ENCODE assay signal across 12 mouse cellular contexts in the genomic region with DNA sequence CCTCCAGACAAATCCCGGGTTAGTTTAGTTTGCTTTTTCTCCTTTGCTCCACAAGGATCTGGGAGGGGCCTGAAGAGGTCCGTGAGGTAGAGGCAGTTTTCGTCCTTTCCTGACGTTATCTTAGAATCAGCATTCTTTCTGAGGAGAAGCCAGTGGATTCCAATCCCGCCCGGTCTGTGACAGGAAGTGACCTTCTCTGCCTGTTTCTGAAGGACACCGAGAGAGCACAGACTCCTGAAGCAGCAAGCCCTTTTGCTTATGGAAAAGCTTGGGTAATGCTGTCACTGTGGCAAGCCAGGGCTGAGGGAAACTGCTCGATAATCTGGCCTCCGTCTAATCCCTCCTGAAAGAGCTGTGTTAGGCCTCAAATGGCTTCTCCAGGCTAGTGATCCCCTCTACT.
DNase-seq lines count a peak whose midpoint lies in the region; ATAC-seq and TF ChIP-seq lines count a peak whose summit lies in the region.
"Had no signal": no experiment of that assay in that cellular context is flagged by ENCODE, and none has a peak within 500 bp of the region (broad histone marks: within the 10 kb centered on the region; RNA-seq: fewer than 3 reads in every experiment).

No protein-coding gene starts in this region.

- no peak overlapping the region for H3K4me2 ChIP-seq in liver, postnatal 0 days (ENCODE audit: low read depth, low read length)
- H3K4me2 ChIP-seq in liver, embryonic 12.5 days = no peak overlapping the region
- no peak overlapping the region for H3K4me2 ChIP-seq in midbrain, postnatal 0 days (ENCODE audit: low read depth, low read length, poor library complexity, severe bottlenecking)
- no peak overlapping the region for H3K4me2 ChIP-seq in midbrain, embryonic 15.5 days
- H3K4me2 ChIP-seq: hindbrain, embryonic 15.5 days; neural tube, embryonic 12.5 days had no signal

- TF ChIP-seq POLR2A in small intestine, adult 2 months (IDR thresholded peaks at IDR 0.05; ENCODE audit: low read depth, low read length) = no peak

- ATAC-seq in liver, postnatal 0 days = no peak
- no peak for ATAC-seq in liver, embryonic 12.5 days
- no peak for ATAC-seq in midbrain, postnatal 0 days (ENCODE audit: low FRiP score)
- no peak for ATAC-seq in midbrain, embryonic 15.5 days (replicated peaks)

- peak overlapping the region; percentile 14; the same call in 1 of the 2 replicates for H3K27ac ChIP-seq in liver, postnatal 0 days (ENCODE audit: low read depth)
- H3K27ac ChIP-seq in liver, embryonic 12.5 days = no peak overlapping the region
- H3K27ac ChIP-seq in brown adipose tissue, adult 24 weeks (replicated peaks; ENCODE audit: low read depth, low read length) = peak overlapping the region; percentile 86
- peak overlapping the region; percentile 100 for H3K27ac ChIP-seq in small intestine, adult 2 months (ENCODE audit: insufficient read depth, low read depth, low read length)
- H3K27ac ChIP-seq in midbrain, postnatal 0 days (ENCODE audit: low read depth, low read length) = no peak overlapping the region
- H3K27ac ChIP-seq in midbrain, embryonic 15.5 days = no peak overlapping the region
- H3K27ac ChIP-seq: hindbrain, embryonic 15.5 days; neural tube, embryonic 12.5 days had no signal

- 65% methylated on average over 9 of the region's 9 CpGs for WGBS in liver, postnatal 0 days (ENCODE audit: insufficient replicate concordance)
- whole genome bisulfite sequencing in liver, embryonic 12.5 days (ENCODE audit: insufficient replicate concordance) = 54% methylated on average over 9 of the region's 9 CpGs
- 51% methylated on average over 9 of the region's 9 CpGs for whole genome bisulfite sequencing in small intestine, adult 2 months
- 52% methylated on average over 9 of the region's 9 CpGs for WGBS in midbrain, postnatal 0 days
- 64% methylated on average over 9 of the region's 9 CpGs for WGBS in midbrain, embryonic 15.5 days

- no peak for DNase-seq in liver, postnatal 0 days
- DNase-seq in kidney, adult 18-20 months = peak; percentile 41
- DNase-seq in embryo, embryonic 10.5 days (ENCODE audit: low spot score) = no peak
- no peak for DNase-seq in midbrain, postnatal 0 days (ENCODE audit: low spot score)
- DNase-seq: cerebellum, postnatal 25 days had no signal

- no peak for TF ChIP-seq EP300 in liver, postnatal 0 days (IDR thresholded peaks at IDR 0.05; ENCODE audit: low read depth)

- H3K4me1 ChIP-seq in liver, postnatal 0 days (ENCODE audit: insufficient read depth) = peaks cover 33% of the 10 kb centered on the region
- peaks cover 52% of the 10 kb centered on the region for H3K4me1 ChIP-seq in liver, embryonic 12.5 days
- H3K4me1 ChIP-seq in brown adipose tissue, adult 24 weeks (ENCODE audit: control insufficient read depth, insufficient read depth, insufficient read length, low read length) = peaks cover 24% of the 10 kb centered on the region
- peaks cover 61% of the 10 kb centered on the region; the same call in 1 of the 2 replicates for H3K4me1 ChIP-seq in small intestine, adult 2 months (ENCODE audit: control insufficient read depth, insufficient read depth, insufficient read length, low read length)
- no peaks in the 10 kb centered on the region for H3K4me1 ChIP-seq in midbrain, postnatal 0 days (ENCODE audit: insufficient read depth, low read length)
- no peaks in the 10 kb centered on the region for H3K4me1 ChIP-seq in midbrain, embryonic 15.5 days
- H3K4me1 ChIP-seq: hindbrain, embryonic 15.5 days; neural tube, embryonic 12.5 days had no signal

- H3K9ac ChIP-seq in liver, postnatal 0 days (replicated peaks) = no peak overlapping the region
- H3K9ac ChIP-seq in liver, embryonic 12.5 days = no peak overlapping the region
- H3K9ac ChIP-seq in midbrain, postnatal 0 days (replicated peaks; ENCODE audit: low read length, poor library complexity, severe bottlenecking) = no peak overlapping the region
- H3K9ac ChIP-seq in midbrain, embryonic 15.5 days = no peak overlapping the region
- H3K9ac ChIP-seq: hindbrain, embryonic 15.5 days; neural tube, embryonic 12.5 days had no signal

- TF ChIP-seq CTCF in liver, postnatal 0 days (IDR thresholded peaks at IDR 0.05; ENCODE audit: low read depth) = no peak
- no peak for TF ChIP-seq CTCF in small intestine, adult 2 months (IDR thresholded peaks at IDR 0.05; ENCODE audit: extremely low read depth, insufficient read length, insufficient replicate concordance, low read depth, low read length)
- TF ChIP-seq CTCF in midbrain, postnatal 0 days (IDR thresholded peaks at IDR 0.05) = no peak

- no peaks in the 10 kb centered on the region for H3K27me3 ChIP-seq in liver, postnatal 0 days (ENCODE audit: insufficient read depth, low read length)
- H3K27me3 ChIP-seq in liver, embryonic 12.5 days (replicated peaks) = no peaks in the 10 kb centered on the region
- no peaks in the 10 kb centered on the region for H3K27me3 ChIP-seq in small intestine, adult 2 months (ENCODE audit: control insufficient read depth, insufficient read depth, low read length)
- no peaks in the 10 kb centered on the region for H3K27me3 ChIP-seq in midbrain, postnatal 0 days (ENCODE audit: insufficient read depth, low read length)
- H3K27me3 ChIP-seq in midbrain, embryonic 15.5 days (replicated peaks) = no peaks in the 10 kb centered on the region
- H3K27me3 ChIP-seq: CH12.LX; hindbrain, embryonic 15.5 days; neural tube, embryonic 12.5 days had no signal

- H3K36me3 ChIP-seq in liver, postnatal 0 days (replicated peaks; ENCODE audit: insufficient read depth, low read length) = no peaks in the 10 kb centered on the region
- no peaks in the 10 kb centered on the region for H3K36me3 ChIP-seq in liver, embryonic 12.5 days
- H3K36me3 ChIP-seq in small intestine, adult 2 months (ENCODE audit: control insufficient read depth, insufficient read depth, low read length) = no peaks in the 10 kb centered on the region
- H3K36me3 ChIP-seq in midbrain, postnatal 0 days (ENCODE audit: insufficient read depth, low read length) = no peaks in the 10 kb centered on the region
- no peaks in the 10 kb centered on the region for H3K36me3 ChIP-seq in midbrain, embryonic 15.5 days (replicated peaks)
- H3K36me3 ChIP-seq: hindbrain, embryonic 15.5 days; neural tube, embryonic 12.5 days had no signal

- H3K4me3 ChIP-seq in liver, postnatal 0 days (ENCODE audit: low read depth, low read length) = no peak overlapping the region
- H3K4me3 ChIP-seq in liver, embryonic 12.5 days = no peak overlapping the region
- no peak overlapping the region for H3K4me3 ChIP-seq in brown adipose tissue, adult 24 weeks (ENCODE audit: insufficient read depth, low read depth, low read length)
- no peak overlapping the region for H3K4me3 ChIP-seq in small intestine, adult 2 months (ENCODE audit: low read depth, low read length)
- no peak overlapping the region for H3K4me3 ChIP-seq in midbrain, postnatal 0 days (ENCODE audit: low read depth, low read length)
- H3K4me3 ChIP-seq in midbrain, embryonic 15.5 days = no peak overlapping the region
- H3K4me3 ChIP-seq: hindbrain, embryonic 15.5 days; neural tube, embryonic 12.5 days had no signal

- H3K9me3 ChIP-seq in liver, postnatal 0 days (ENCODE audit: low read length) = no peaks in the 10 kb centered on the region
- H3K9me3 ChIP-seq in liver, embryonic 12.5 days (replicated peaks) = no peaks in the 10 kb centered on the region
- no peaks in the 10 kb centered on the region for H3K9me3 ChIP-seq in midbrain, postnatal 0 days (ENCODE audit: low read length)
- H3K9me3 ChIP-seq in midbrain, embryonic 15.5 days = no peaks in the 10 kb centered on the region
- H3K9me3 ChIP-seq: hindbrain, embryonic 15.5 days; neural tube, embryonic 12.5 days had no signal

Comparison
In these comparisons a context has a peak if more than half of its experiments do, and no peak if none do; other contexts are left out.
1. H3K27ac ChIP-seq: peak in liver, postnatal 0 days (single experiment), brown adipose tissue, adult 24 weeks (single experiment) and small intestine, adult 2 months (single experiment); none in liver, embryonic 12.5 days (single experiment), midbrain, postnatal 0 days (single experiment) and midbrain, embryonic 15.5 days (single experiment).